Mouse (Mus musculus) regulatory T cell (primary cell): ENCODE data around the gene Chst11.
"Not testable (repeated sequence)": the region's sequence is repeated elsewhere in the genome, so short reads cannot be mapped to it uniquely, and the experiment has no call there.

Source experiments
- in situ Hi-C: fragments of 300-600 bp; cut with MboI, MseI; formaldehyde crosslinking; loops from one replicate; pipeline ENCODE4 v1.15.1; 2025; ENCODE audit warnings: high pct_unique_total_duplicates

The Chst11 gene

GRCm38 (mm10) chr10:83107921-83108738, 122.8 kb downstream of the Chst11 start:
- in situ Hi-C loops, result loop anchor here (5.0 kb wide), 1 partner anchor 54 kb away; no protein-coding TSS in a partner anchor

GRCm38 (mm10) chr10:83108946-83109345, 123.6 kb downstream of the Chst11 start:
- in situ Hi-C loops, result loop anchor here (5.0 kb wide), 1 partner anchor 53 kb away; no protein-coding TSS in a partner anchor

- in situ Hi-C loops, result no loop called here
These were observed 125.7 kb downstream of the Chst11 start for GRCm38 (mm10) chr10:83111046-83111445.

GRCm38 (mm10) chr10:83112345-83112744, 127.0 kb downstream of the Chst11 start:
- in situ Hi-C loops, result no loop called here

- in situ Hi-C loops, result no loop called here
These were observed 129.3 kb downstream of the Chst11 start for GRCm38 (mm10) chr10:83114564-83114963.

GRCm38 (mm10) chr10:83116889-83117288, 131.6 kb downstream of the Chst11 start:
- in situ Hi-C loops, result no loop called here

- in situ Hi-C loops, result no loop called here
These were observed 132.6 kb downstream of the Chst11 start for GRCm38 (mm10) chr10:83117851-83118250.

- in situ Hi-C loops, result no loop called here
These were observed 133.3 kb downstream of the Chst11 start for GRCm38 (mm10) chr10:83118613-83119012.

- in situ Hi-C loops, result no loop called here
These were observed 133.7 kb downstream of the Chst11 start for GRCm38 (mm10) chr10:83119016-83119415.

GRCm38 (mm10) chr10:83119461-83119860, 134.2 kb downstream of the Chst11 start:
- in situ Hi-C loops, result not testable (repeated sequence)

GRCm38 (mm10) chr10:83119909-83120308, 134.6 kb downstream of the Chst11 start:
- in situ Hi-C loops, result no loop called here

GRCm38 (mm10) chr10:83120938-83121337, 135.6 kb downstream of the Chst11 start:
- in situ Hi-C loops, result no loop called here

GRCm38 (mm10) chr10:83124560-83124959, 139.3 kb downstream of the Chst11 start:
- in situ Hi-C loops, result no loop called here

- in situ Hi-C loops, result no loop called here
These were observed 141.1 kb downstream of the Chst11 start for GRCm38 (mm10) chr10:83126447-83126846.

- in situ Hi-C loops, result no loop called here
These were observed 143.1 kb downstream of the Chst11 start for GRCm38 (mm10) chr10:83128435-83128834.

GRCm38 (mm10) chr10:83129624-83130218, 144.4 kb downstream of the Chst11 start:
- in situ Hi-C loops, result no loop called here

- in situ Hi-C loops, result no loop called here
These were observed 145.3 kb downstream of the Chst11 start for GRCm38 (mm10) chr10:83130611-83131010.

- in situ Hi-C loops, result no loop called here
These were observed 146.6 kb downstream of the Chst11 start for GRCm38 (mm10) chr10:83131884-83132283.

- in situ Hi-C loops, result no loop called here
These were observed 148.7 kb downstream of the Chst11 start for GRCm38 (mm10) chr10:83133866-83134570.

GRCm38 (mm10) chr10:83134896-83135295, 149.6 kb downstream of the Chst11 start:
- in situ Hi-C loops, result no loop called here

- in situ Hi-C loops, result no loop called here
These were observed 150.7 kb downstream of the Chst11 start for GRCm38 (mm10) chr10:83135963-83136362.

GRCm38 (mm10) chr10:83137103-83137502, 151.8 kb downstream of the Chst11 start:
- in situ Hi-C loops, result no loop called here
